Mouse (Mus musculus) gonadal fat pad, adult 2 months (tissue): ENCODE measurements around the gene Ercc6l2. TPM values are rescaled to one million over a fixed set of nuclear protein-coding genes. Genes with fewer than 3 reads are reported as not detected.

Experiments
- DNase-seq: peaks from one replicate; pipeline ENCODE4 v3.0.0-alpha.2; 2012; ENCODE audit warnings: low read depth
- polyA plus RNA-seq: library from polyadenylated mRNA; depleted of rRNA; stranded (reverse); fragments of >200 nt; gene quantifications from 2 replicates; pipeline ENCODE4 v1.2.3, GENCODE M21; 2012; rRNA removed

Ercc6l2 gene
- polyA plus RNA-seq: 6.4 and 7.5 TPM in 2 replicates

- DNase-seq: peak; percentile 83
Observed at GRCm38 (mm10) chr13:63814746-63815681, at the start of gene Ercc6l2. Ercc6l2 (plus strand) TSS chr13:63815240.

GRCm38 (mm10) chr13:63766065-63766464, 49.0 kb upstream of the Ercc6l2 start:
- no peak for DNase-seq

GRCm38 (mm10) chr13:63771009-63771408, 44.0 kb upstream of the Ercc6l2 start:
- DNase-seq: no peak

GRCm38 (mm10) chr13:63778925-63779324, 36.1 kb upstream of the Ercc6l2 start:
- peak; percentile 56 for DNase-seq

- peak; percentile 50 for DNase-seq
Observed at GRCm38 (mm10) chr13:63779376-63780291, 35.4 kb upstream of the Ercc6l2 start.

GRCm38 (mm10) chr13:63792234-63792831, 22.7 kb upstream of the Ercc6l2 start:
- no peak for DNase-seq

GRCm38 (mm10) chr13:63793345-63794308, 21.4 kb upstream of the Ercc6l2 start:
- no peak for DNase-seq

- peak; percentile 62 for DNase-seq
Observed at GRCm38 (mm10) chr13:63798677-63799076, 16.4 kb upstream of the Ercc6l2 start.

GRCm38 (mm10) chr13:63799940-63800339, 15.1 kb upstream of the Ercc6l2 start:
- no peak for DNase-seq

- no peak for DNase-seq
Observed at GRCm38 (mm10) chr13:63801289-63801688, 13.8 kb upstream of the Ercc6l2 start.

GRCm38 (mm10) chr13:63807233-63807632, 7.8 kb upstream of the Ercc6l2 start:
- DNase-seq: no peak

GRCm38 (mm10) chr13:63807979-63808378, 7.1 kb upstream of the Ercc6l2 start:
- DNase-seq: no peak

- no peak for DNase-seq
Observed at GRCm38 (mm10) chr13:63811477-63811876, 3.6 kb upstream of the Ercc6l2 start.

GRCm38 (mm10) chr13:63815931-63816330, 891 bp downstream of the Ercc6l2 start:
- DNase-seq: no peak

- DNase-seq: no peak
Observed at GRCm38 (mm10) chr13:63845758-63846157, 30.7 kb downstream of the Ercc6l2 start.

- no peak for DNase-seq
Observed at GRCm38 (mm10) chr13:63850308-63851011, 35.4 kb downstream of the Ercc6l2 start.

GRCm38 (mm10) chr13:63872585-63873282, 57.7 kb downstream of the Ercc6l2 start:
- DNase-seq: no peak

- DNase-seq: no peak
Observed at GRCm38 (mm10) chr13:63877138-63877537, 62.1 kb downstream of the Ercc6l2 start.

- no peak for DNase-seq
Observed at GRCm38 (mm10) chr13:63879105-63879863, 64.2 kb downstream of the Ercc6l2 start.
